Mouse (Mus musculus) bone marrow macrophage, adult 2 months (primary cell): ENCODE results near the gene Ccdc22.

ENCODE experiments used
- CTCF ChIP-seq: IDR thresholded peaks from 2 replicates; pipeline ENCODE4 v1.5.1; 2012; ENCODE audit warnings: low read depth, mild to moderate bottlenecking, low read length, moderate library complexity
- POLR2A ChIP-seq: IDR thresholded peaks from 2 replicates; pipeline ENCODE4 v1.6.1; 2012; ENCODE audit warnings: mild to moderate bottlenecking, low read depth, low read length, borderline replicate concordance

- TF ChIP-seq POLR2A (no peak), CTCF (no peak)
Measured at GRCm38 (mm10) chrX:7610035-7610434, 4.7 kb upstream of the Ccdc22 start.
